Mouse (Mus musculus): ENCODE measurements around the gene Scnn1a. TPM values are rescaled to one million over a fixed set of nuclear protein-coding genes. Genes with fewer than 3 reads are reported as not detected.
"Not testable (repeated sequence)": the region's sequence is repeated elsewhere in the genome, so short reads cannot be mapped to it uniquely, and the experiment has no call there.

Scnn1a gene
- total RNA-seq (2021), result under 1 TPM; 0.31 to 0.43 TPM
- long read RNA-seq, experiment 1, partial matches to known transcripts, result 1 of 1 reads
- long read RNA-seq, experiment 1, other reads (novel, unspliced or antisense), result 0 of 1 reads
- long read RNA-seq, experiment 2, result 0 reads

- DNase-seq, result no peak
These were observed at the start of gene Scnn1a for GRCm38 (mm10) chr6:125320323-125320722. TSS of gene Scnn1a (plus strand) at chr6:125320659.

- peak; percentile 92 for DNase-seq
These were observed 48.8 kb upstream of the Scnn1a start for GRCm38 (mm10) chr6:125271455-125272227.

- DNase-seq, result no peak
These were observed 48.2 kb upstream of the Scnn1a start for GRCm38 (mm10) chr6:125272228-125272785.

GRCm38 (mm10) chr6:125274841-125275563 lies 45.5 kb upstream of the Scnn1a start:
- peak; percentile 29 for DNase-seq

- DNase-seq, result no peak
These were observed 40.7 kb upstream of the Scnn1a start for GRCm38 (mm10) chr6:125279729-125280128.

GRCm38 (mm10) chr6:125282721-125283120 lies 37.7 kb upstream of the Scnn1a start:
- not testable (repeated sequence) for DNase-seq

GRCm38 (mm10) chr6:125284250-125284649 lies 36.2 kb upstream of the Scnn1a start:
- no peak for DNase-seq

- DNase-seq, result no peak
These were observed 35.7 kb upstream of the Scnn1a start for GRCm38 (mm10) chr6:125284751-125285150.

GRCm38 (mm10) chr6:125285890-125286289 lies 34.6 kb upstream of the Scnn1a start, which contains the start of gene Tuba3a:
TSS of gene Tuba3a (minus strand) at chr6:125286042.
- DNase-seq, result no peak

GRCm38 (mm10) chr6:125286944-125287343 lies 33.5 kb upstream of the Scnn1a start:
- no peak for DNase-seq

- no peak for DNase-seq
These were observed 31.7 kb upstream of the Scnn1a start for GRCm38 (mm10) chr6:125288730-125289129.

- DNase-seq, result no peak
These were observed 29.1 kb upstream of the Scnn1a start for GRCm38 (mm10) chr6:125291329-125291728.

GRCm38 (mm10) chr6:125292256-125292655 lies 28.2 kb upstream of the Scnn1a start:
- DNase-seq, result no peak

GRCm38 (mm10) chr6:125294049-125294448 lies 26.4 kb upstream of the Scnn1a start:
- DNase-seq, result no peak

GRCm38 (mm10) chr6:125297149-125297820 lies 23.2 kb upstream of the Scnn1a start:
- no peak for DNase-seq

GRCm38 (mm10) chr6:125300982-125301381 lies 19.5 kb upstream of the Scnn1a start:
- no peak for DNase-seq

GRCm38 (mm10) chr6:125302231-125302982 lies 18.1 kb upstream of the Scnn1a start:
- DNase-seq, result no peak

GRCm38 (mm10) chr6:125303242-125303641 lies 17.2 kb upstream of the Scnn1a start:
- DNase-seq, result no peak

GRCm38 (mm10) chr6:125304408-125304807 lies 16.1 kb upstream of the Scnn1a start:
- not testable (repeated sequence) for DNase-seq

GRCm38 (mm10) chr6:125305465-125305864 lies 15.0 kb upstream of the Scnn1a start:
- no peak for DNase-seq

GRCm38 (mm10) chr6:125307091-125307490 lies 13.4 kb upstream of the Scnn1a start:
- DNase-seq, result no peak

Data from gastrocnemius, postnatal 10 days (tissue).